Mouse (Mus musculus): ENCODE results near the gene Rbm17. TPM values are rescaled to one million over a fixed set of nuclear protein-coding genes. Genes with fewer than 3 reads are reported as not detected.

The Rbm17 gene
- total and polyA plus RNA-seq, 3 experiments: 101 to 184 (median 138) TPM

- Histone ChIP-seq H3K4me3 (ENCODE audit: low read depth, low read length) (no peak overlapping the region), H3K36me3 (replicated peaks) (no peaks in the 10 kb centered on the region), H3K4me1 (ENCODE audit: insufficient read depth, low read depth, low read length) (no peaks in the 10 kb centered on the region), H3K9me3 (replicated peaks) (no peaks in the 10 kb centered on the region), H3K27me3 (ENCODE audit: insufficient read depth, low read length) (0 out of 2 replicates have a peak, but pooled peaks cover 4% of the 10 kb centered on the region)
- TF ChIP-seq CTCF (IDR thresholded peaks at IDR 0.05; ENCODE audit: low read depth, low read length): no peak
- no peak for TF ChIP-seq GATA1 (IDR thresholded peaks at IDR 0.05; ENCODE audit: borderline replicate concordance, low read length)
- no peak for TF ChIP-seq GATA2 (IDR thresholded peaks at IDR 0.05; ENCODE audit: borderline replicate concordance, low read depth, low read length)
- TF ChIP-seq TAL1 (conservative IDR thresholded peaks at IDR 0.05; ENCODE audit: low read depth, low read length): no peak
- TF ChIP-seq POLR2AphosphoS5 (IDR thresholded peaks at IDR 0.05; ENCODE audit: insufficient replicate concordance, low read depth, low read length): no peak
- ATAC-seq (ENCODE audit: extremely low read depth, insufficient number of reproducible peaks, low FRiP score, poor library complexity, severe bottlenecking): no peak
- DNase-seq (ENCODE audit: low spot score): peak; percentile 9
Measured at GRCm38 (mm10) chr2:11547609-11548008, 56.3 kb downstream of the Rbm17 start.

DNA sequence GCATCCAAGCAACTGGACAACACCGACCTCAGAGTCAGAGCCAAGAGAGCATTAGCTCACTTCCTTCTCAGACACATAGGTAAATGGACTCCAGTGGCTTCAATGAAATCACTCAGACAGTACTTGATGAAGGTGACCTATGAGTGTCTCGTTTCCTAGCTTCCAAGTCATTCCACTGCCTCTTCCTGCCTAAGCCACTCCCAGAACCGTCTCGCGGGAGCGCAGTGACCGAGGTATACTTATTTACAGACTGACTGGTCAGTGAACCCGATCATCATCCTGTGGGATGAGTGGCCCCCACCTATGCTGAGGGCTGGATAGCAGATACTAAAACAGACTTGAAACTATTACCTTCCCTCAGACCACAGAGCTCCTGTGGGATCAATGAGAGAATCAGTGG, 57.9 kb downstream of the Rbm17 start:
- Histone ChIP-seq H3K36me3 (replicated peaks) (no peaks in the 10 kb centered on the region), H3K4me1 (ENCODE audit: insufficient read depth, low read depth, low read length) (no peaks in the 10 kb centered on the region), H3K9me3 (replicated peaks) (no peaks in the 10 kb centered on the region), H3K4me3 (ENCODE audit: low read depth, low read length) (no peak overlapping the region), H3K27me3 (ENCODE audit: insufficient read depth, low read length) (0 out of 2 replicates have a peak, but pooled peaks cover 4% of the 10 kb centered on the region)
- TF ChIP-seq GATA1 (IDR thresholded peaks at IDR 0.05; ENCODE audit: borderline replicate concordance, low read length): no peak
- no peak for TF ChIP-seq CTCF (IDR thresholded peaks at IDR 0.05; ENCODE audit: low read depth, low read length)
- TF ChIP-seq GATA2 (IDR thresholded peaks at IDR 0.05; ENCODE audit: borderline replicate concordance, low read depth, low read length): no peak
- TF ChIP-seq TAL1 (conservative IDR thresholded peaks at IDR 0.05; ENCODE audit: low read depth, low read length): no peak
- no peak for TF ChIP-seq POLR2AphosphoS5 (IDR thresholded peaks at IDR 0.05; ENCODE audit: insufficient replicate concordance, low read depth, low read length)
- DNase-seq (ENCODE audit: low spot score) (no peak), ATAC-seq (ENCODE audit: extremely low read depth, insufficient number of reproducible peaks, low FRiP score, poor library complexity, severe bottlenecking) (no peak)

- Histone ChIP-seq H3K36me3 (replicated peaks) (no peaks in the 10 kb centered on the region), H3K4me1 (ENCODE audit: insufficient read depth, low read depth, low read length) (no peaks in the 10 kb centered on the region), H3K9me3 (replicated peaks) (no peaks in the 10 kb centered on the region), H3K27me3 (ENCODE audit: insufficient read depth, low read length) (peaks cover 7% of the 10 kb centered on the region; the same call in 1 of the 2 replicates), H3K4me3 (ENCODE audit: low read depth, low read length) (no peak overlapping the region)
- TF ChIP-seq CTCF (IDR thresholded peaks at IDR 0.05; ENCODE audit: low read depth, low read length) (no peak), GATA1 (IDR thresholded peaks at IDR 0.05; ENCODE audit: borderline replicate concordance, low read length) (no peak), TAL1 (conservative IDR thresholded peaks at IDR 0.05; ENCODE audit: low read depth, low read length) (no peak), POLR2AphosphoS5 (IDR thresholded peaks at IDR 0.05; ENCODE audit: insufficient replicate concordance, low read depth, low read length) (no peak), GATA2 (IDR thresholded peaks at IDR 0.05; ENCODE audit: borderline replicate concordance, low read depth, low read length) (no peak)
- DNase-seq (ENCODE audit: low spot score) (no peak), ATAC-seq (ENCODE audit: extremely low read depth, insufficient number of reproducible peaks, low FRiP score, poor library complexity, severe bottlenecking) (no peak)
Measured at GRCm38 (mm10) chr2:11545380-11545779, 58.6 kb downstream of the Rbm17 start.

DNA sequence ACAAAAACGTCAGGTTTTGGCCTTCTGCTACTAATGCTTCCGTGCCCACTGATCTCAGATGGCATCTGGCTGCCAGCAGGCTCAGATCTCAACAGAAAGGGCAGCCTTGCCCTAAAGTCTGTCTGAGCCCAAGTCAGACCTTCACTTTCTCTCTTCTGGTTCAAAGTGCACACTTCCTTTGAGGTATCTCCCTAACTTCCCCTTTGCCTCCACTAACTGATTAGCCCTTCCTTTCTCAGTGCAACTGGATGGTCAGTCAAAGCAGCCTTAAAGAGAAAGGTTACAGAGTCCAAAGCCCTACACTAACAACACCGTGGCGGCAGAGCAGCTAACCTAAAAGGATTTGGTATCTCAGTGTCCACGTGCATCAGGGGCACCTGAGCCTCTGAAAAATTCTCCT, 59.6 kb downstream of the Rbm17 start:
- Histone ChIP-seq H3K9me3 (replicated peaks) (no peaks in the 10 kb centered on the region), H3K36me3 (replicated peaks) (no peaks in the 10 kb centered on the region), H3K27me3 (ENCODE audit: insufficient read depth, low read length) (peaks cover 5% of the 10 kb centered on the region; the same call in 1 of the 2 replicates), H3K4me3 (ENCODE audit: low read depth, low read length) (no peak overlapping the region), H3K4me1 (ENCODE audit: insufficient read depth, low read depth, low read length) (no peaks in the 10 kb centered on the region)
- TF ChIP-seq POLR2AphosphoS5 (IDR thresholded peaks at IDR 0.05; ENCODE audit: insufficient replicate concordance, low read depth, low read length): no peak
- TF ChIP-seq TAL1 (conservative IDR thresholded peaks at IDR 0.05; ENCODE audit: low read depth, low read length): no peak
- no peak for TF ChIP-seq GATA2 (IDR thresholded peaks at IDR 0.05; ENCODE audit: borderline replicate concordance, low read depth, low read length)
- no peak for TF ChIP-seq GATA1 (IDR thresholded peaks at IDR 0.05; ENCODE audit: borderline replicate concordance, low read length)
- no peak for DNase-seq (ENCODE audit: low spot score)
- ATAC-seq (ENCODE audit: extremely low read depth, insufficient number of reproducible peaks, low FRiP score, poor library complexity, severe bottlenecking): no peak

DNA sequence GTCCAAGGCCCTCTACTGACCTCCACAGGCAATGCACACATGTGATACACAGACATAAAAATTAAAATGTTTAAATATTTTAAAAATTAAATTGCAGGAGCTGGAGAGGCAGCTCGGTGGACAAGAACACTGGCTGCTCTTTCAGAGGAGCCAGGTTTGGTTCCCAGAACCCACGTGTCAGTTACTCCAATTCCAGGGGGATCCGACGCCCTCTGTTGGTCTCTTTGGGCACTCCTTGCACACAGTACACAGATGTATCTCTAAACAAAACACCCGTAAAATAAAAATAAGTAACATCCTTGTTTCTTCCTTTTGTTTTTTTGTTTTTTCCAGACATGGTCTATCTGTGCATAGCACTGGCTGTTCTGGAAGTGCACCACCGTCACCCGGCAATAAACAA, 60.8 kb downstream of the Rbm17 start:
- no peak overlapping the region for H3K4me3 ChIP-seq (ENCODE audit: low read depth, low read length)
- no peak for ATAC-seq (ENCODE audit: extremely low read depth, insufficient number of reproducible peaks, low FRiP score, poor library complexity, severe bottlenecking)
- no peak for TF ChIP-seq GATA1 (IDR thresholded peaks at IDR 0.05; ENCODE audit: borderline replicate concordance, low read length)
- TF ChIP-seq CTCF (IDR thresholded peaks at IDR 0.05; ENCODE audit: low read depth, low read length): no peak
- no peak for TF ChIP-seq TAL1 (conservative IDR thresholded peaks at IDR 0.05; ENCODE audit: low read depth, low read length)
- TF ChIP-seq POLR2AphosphoS5 (IDR thresholded peaks at IDR 0.05; ENCODE audit: insufficient replicate concordance, low read depth, low read length): no peak
- no peak for TF ChIP-seq GATA2 (IDR thresholded peaks at IDR 0.05; ENCODE audit: borderline replicate concordance, low read depth, low read length)
- peaks cover 5% of the 10 kb centered on the region; the same call in 1 of the 2 replicates for H3K27me3 ChIP-seq (ENCODE audit: insufficient read depth, low read length)
- no peaks in the 10 kb centered on the region for H3K9me3 ChIP-seq (replicated peaks)
- H3K4me1 ChIP-seq (ENCODE audit: insufficient read depth, low read depth, low read length): no peaks in the 10 kb centered on the region
- no peak for DNase-seq (ENCODE audit: low spot score)
- H3K36me3 ChIP-seq (replicated peaks): no peaks in the 10 kb centered on the region

- Histone ChIP-seq H3K27me3 (ENCODE audit: insufficient read depth, low read length) (peaks cover 5% of the 10 kb centered on the region; the same call in 1 of the 2 replicates), H3K9me3 (replicated peaks) (no peaks in the 10 kb centered on the region), H3K4me1 (ENCODE audit: insufficient read depth, low read depth, low read length) (no peaks in the 10 kb centered on the region), H3K36me3 (replicated peaks) (no peaks in the 10 kb centered on the region), H3K4me3 (ENCODE audit: low read depth, low read length) (no peak overlapping the region)
- TF ChIP-seq TAL1 (conservative IDR thresholded peaks at IDR 0.05; ENCODE audit: low read depth, low read length) (no peak), GATA2 (IDR thresholded peaks at IDR 0.05; ENCODE audit: borderline replicate concordance, low read depth, low read length) (no peak), CTCF (IDR thresholded peaks at IDR 0.05; ENCODE audit: low read depth, low read length) (peak; percentile 18; the same call in 1 of the 2 replicates)
- no peak for ATAC-seq (ENCODE audit: extremely low read depth, insufficient number of reproducible peaks, low FRiP score, poor library complexity, severe bottlenecking)
- no peak for DNase-seq (ENCODE audit: low spot score)
Measured at GRCm38 (mm10) chr2:11542640-11543039, 61.3 kb downstream of the Rbm17 start.

Measured in G1E (cell line).